Mouse (Mus musculus): ENCODE results near the gene Lrrc9.

- TF ChIP-seq EP300 (IDR thresholded peaks at IDR 0.05; ENCODE audit: low read depth in 1 of 2, low read length in 2 of 2) (no peak), CTCF (IDR thresholded peaks at IDR 0.05 in 2 of 3, conservative IDR thresholded peaks at IDR 0.05 in 1 of 3; ENCODE audit: control insufficient read depth in 1 of 3, insufficient read depth in 1 of 3, low read depth in 2 of 3, low read length in 3 of 3, poor library complexity in 1 of 3, severe bottlenecking in 1 of 3) (no peak), USF1 (IDR thresholded peaks at IDR 0.05; ENCODE audit: low read depth, low read length) (no peak), HCFC1 (IDR thresholded peaks at IDR 0.05; ENCODE audit: low read depth, low read length) (no peak), POLR2A (IDR thresholded peaks at IDR 0.05; ENCODE audit: control insufficient read depth in 1 of 2, insufficient read depth in 1 of 2, low read depth in 1 of 2, low read length in 2 of 2, poor library complexity in 1 of 2) (no peak), NELFE (IDR thresholded peaks at IDR 0.05; ENCODE audit: low read depth, low read length) (no peak), TAL1 (IDR thresholded peaks at IDR 0.05; ENCODE audit: low read length) (no peak), MEF2A (IDR thresholded peaks at IDR 0.05; ENCODE audit: extremely low read depth, insufficient replicate concordance, low read depth, low read length, poor library complexity, severe bottlenecking) (no peak), E2F4 (IDR thresholded peaks at IDR 0.05; ENCODE audit: borderline replicate concordance, low read depth, low read length) (no peak), MYB (IDR thresholded peaks at IDR 0.05; ENCODE audit: low read depth, low read length) (no peak), MAX (IDR thresholded peaks at IDR 0.05; ENCODE audit: low read length) (no peak), USF2 (IDR thresholded peaks at IDR 0.05; ENCODE audit: borderline replicate concordance in 1 of 2, insufficient read depth in 1 of 2, low read depth in 1 of 2, low read length in 2 of 2) (no peak), RCOR1 (IDR thresholded peaks at IDR 0.05; ENCODE audit: low read depth, low read length) (no peak), CHD2 (IDR thresholded peaks at IDR 0.05; ENCODE audit: low read length) (no peak)
Observed at GRCm38 (mm10) chr12:72538571-72538970, 96.9 kb downstream of the Lrrc9 start.
